Mouse (Mus musculus): ENCODE results near the gene Hoxa11. TPM values are rescaled to one million over a fixed set of nuclear protein-coding genes. Genes with fewer than 3 reads are reported as not detected.

Hoxa11 gene
- polyA plus RNA-seq, 2 experiments, result not detected

- 1% methylated on average over 19 of the region's 19 CpGs for WGBS (ENCODE audit: insufficient replicate concordance)
- Histone ChIP-seq H3K27ac (no peak overlapping the region), H3K4me2 (ENCODE audit: low read depth) (no peak overlapping the region), H3K9me3 (ENCODE audit: control insufficient read depth, low read length) (no peaks in the 10 kb centered on the region), H3K27me3 (ENCODE audit: control insufficient read depth, insufficient read depth, low read length) (peaks cover 99% of the 10 kb centered on the region), H3K4me3 (ENCODE audit: insufficient read depth in 1 of 2, low read depth in 2 of 2, low read length in 2 of 2) (no peak overlapping the region), H3K9ac (replicated peaks) (no peak overlapping the region), H3K4me1 (replicated peaks; ENCODE audit: control insufficient read depth in 2 of 2, insufficient read depth in 2 of 2, low read length in 1 of 2) (no peaks in the 10 kb centered on the region), H3K36me3 (replicated peaks; ENCODE audit: control insufficient read depth, insufficient read depth, low read depth) (no peaks in the 10 kb centered on the region)
- ATAC-seq (ENCODE audit: insufficient read depth) (no peak), DNase-seq (ENCODE audit: low read depth in 3 of 3, low spot score in 3 of 3) (no peak)
- TF ChIP-seq CTCF (IDR thresholded peaks at IDR 0.05; ENCODE audit: low read depth), result no peak
- no peak for TF ChIP-seq EP300 (IDR thresholded peaks at IDR 0.05; ENCODE audit: low read depth)
Observed at GRCm38 (mm10) chr6:52265913-52266665, 20.5 kb upstream of the Hoxa11 start.

- no peaks in the 10 kb centered on the region for H3K9me3 ChIP-seq (ENCODE audit: control insufficient read depth, low read length)
- WGBS (ENCODE audit: insufficient replicate concordance), result 5% methylated on average over 18 of the region's 18 CpGs
Observed at GRCm38 (mm10) chr6:52265306-52265912, 19.8 kb upstream of the Hoxa11 start.

DNA sequence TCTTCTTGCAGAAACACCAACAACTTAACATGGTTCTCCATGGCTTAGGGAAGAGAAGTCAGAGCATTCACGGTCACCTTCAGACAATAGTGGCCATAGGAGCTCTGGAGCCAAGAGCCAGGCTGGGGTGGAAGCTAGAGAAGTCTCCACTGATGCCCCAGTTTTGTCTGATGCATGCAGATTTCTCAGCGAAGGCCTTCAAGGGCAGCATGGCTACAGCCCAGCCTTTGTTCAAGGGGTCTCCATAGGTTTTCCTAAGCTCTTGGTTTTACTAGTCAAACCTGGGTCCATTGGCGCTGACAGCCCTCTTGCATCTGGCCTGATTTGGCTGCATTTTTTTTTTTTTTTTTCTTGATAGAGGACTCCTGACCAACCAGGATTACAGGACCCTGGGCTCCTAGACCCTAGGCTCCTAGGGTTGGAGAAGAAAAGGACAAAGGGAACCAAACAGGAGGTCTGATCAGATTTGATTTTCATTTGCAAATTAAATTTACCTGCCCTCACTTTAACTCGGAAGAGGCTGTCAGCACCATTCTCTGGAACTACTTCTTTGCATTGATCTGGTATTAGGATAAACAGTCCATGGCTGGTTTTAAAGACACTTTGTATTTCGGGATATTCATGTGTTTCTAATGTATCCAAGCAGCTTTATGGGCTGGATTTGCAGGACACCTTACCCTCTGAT, 18.6 kb upstream of the Hoxa11 start:
- H3K4me3 ChIP-seq (ENCODE audit: insufficient read depth in 1 of 2, low read depth in 2 of 2, low read length in 2 of 2), result no peak overlapping the region
- no peak overlapping the region for H3K27ac ChIP-seq
- ATAC-seq (ENCODE audit: insufficient read depth) (no peak), DNase-seq (ENCODE audit: low read depth in 3 of 3, low spot score in 3 of 3) (no peak)
- no peak overlapping the region for H3K9ac ChIP-seq (replicated peaks)
- H3K4me2 ChIP-seq (ENCODE audit: low read depth), result no peak overlapping the region
- peaks cover 99% of the 10 kb centered on the region for H3K27me3 ChIP-seq (ENCODE audit: control insufficient read depth, insufficient read depth, low read length)
- no peaks in the 10 kb centered on the region for H3K4me1 ChIP-seq (replicated peaks; ENCODE audit: control insufficient read depth in 2 of 2, insufficient read depth in 2 of 2, low read length in 1 of 2)
- H3K9me3 ChIP-seq (ENCODE audit: control insufficient read depth, low read length), result no peaks in the 10 kb centered on the region
- H3K36me3 ChIP-seq (replicated peaks; ENCODE audit: control insufficient read depth, insufficient read depth, low read depth), result no peaks in the 10 kb centered on the region
- no peak for TF ChIP-seq EP300 (IDR thresholded peaks at IDR 0.05; ENCODE audit: low read depth)
- no peak for TF ChIP-seq CTCF (IDR thresholded peaks at IDR 0.05; ENCODE audit: low read depth)
- 4% methylated on average over 5 of the region's 5 CpGs for whole genome bisulfite sequencing (ENCODE audit: insufficient replicate concordance)

More at GRCm38 (mm10) chr6:52265306-52265912, 19.8 kb upstream of the Hoxa11 start:
- TF ChIP-seq EP300 (IDR thresholded peaks at IDR 0.05; ENCODE audit: low read depth) (no peak), CTCF (IDR thresholded peaks at IDR 0.05; ENCODE audit: low read depth) (no peak)
- Histone ChIP-seq H3K4me2 (ENCODE audit: low read depth) (no peak overlapping the region), H3K4me3 (ENCODE audit: insufficient read depth in 1 of 2, low read depth in 2 of 2, low read length in 2 of 2) (no peak overlapping the region), H3K27me3 (ENCODE audit: control insufficient read depth, insufficient read depth, low read length) (peaks cover 99% of the 10 kb centered on the region), H3K9ac (replicated peaks) (no peak overlapping the region), H3K27ac (no peak overlapping the region), H3K36me3 (replicated peaks; ENCODE audit: control insufficient read depth, insufficient read depth, low read depth) (no peaks in the 10 kb centered on the region), H3K4me1 (replicated peaks; ENCODE audit: control insufficient read depth in 2 of 2, insufficient read depth in 2 of 2, low read length in 1 of 2) (no peaks in the 10 kb centered on the region)
- DNase-seq (ENCODE audit: low read depth in 3 of 3, low spot score in 3 of 3) (no peak), ATAC-seq (ENCODE audit: insufficient read depth) (no peak)

- Histone ChIP-seq H3K4me3 (ENCODE audit: insufficient read depth in 1 of 2, low read depth in 2 of 2, low read length in 2 of 2) (no peak overlapping the region), H3K27ac (no peak overlapping the region), H3K27me3 (ENCODE audit: control insufficient read depth, insufficient read depth, low read length) (peaks cover 99% of the 10 kb centered on the region), H3K4me2 (ENCODE audit: low read depth) (no peak overlapping the region), H3K4me1 (replicated peaks; ENCODE audit: control insufficient read depth in 2 of 2, insufficient read depth in 2 of 2, low read length in 1 of 2) (no peaks in the 10 kb centered on the region), H3K9me3 (ENCODE audit: control insufficient read depth, low read length) (no peaks in the 10 kb centered on the region), H3K9ac (replicated peaks) (no peak overlapping the region), H3K36me3 (replicated peaks; ENCODE audit: control insufficient read depth, insufficient read depth, low read depth) (no peaks in the 10 kb centered on the region)
- 2% methylated on average over 6 of the region's 6 CpGs for WGBS (ENCODE audit: insufficient replicate concordance)
- TF ChIP-seq EP300 (IDR thresholded peaks at IDR 0.05; ENCODE audit: low read depth) (no peak), CTCF (IDR thresholded peaks at IDR 0.05; ENCODE audit: low read depth) (no peak)
- DNase-seq (ENCODE audit: low read depth in 3 of 3, low spot score in 3 of 3), result no peak
- ATAC-seq (ENCODE audit: insufficient read depth), result no peak
Observed at GRCm38 (mm10) chr6:52263321-52263585, 17.6 kb upstream of the Hoxa11 start.

Measured in liver, embryonic 14.5 days (tissue).